Mouse (Mus musculus) granulocyte monocyte progenitor cell, adult 5-6 weeks (primary cell): ENCODE results near the gene Cfap45. TPM values are rescaled to one million over a fixed set of nuclear protein-coding genes. Genes with fewer than 3 reads are reported as not detected.
A peak's percentile ranks its signal among the peaks of the same experiment; 100 is the strongest.

Experiments used
- ATAC-seq: replicated peaks from 2 replicates; pipeline ENCODE4 v1.8.0; 2016; ENCODE audit warnings: mild to moderate bottlenecking, moderate TSS enrichment, inconsistent platforms; ENCODE audit not compliant: poor library complexity, severe bottlenecking
- total RNA-seq, 2 experiments: library from RNA; stranded (forward) in 1 of 2; stranded (reverse) in 1 of 2; fragments of 200-712, 200-1000 nt in 1 of 2; fragments of >200 nt in 1 of 2; fragmentation: Nextera tagmentation in 1 of 2; gene quantifications; 2 replicates each; pipeline ENCODE4 v1.2.3; 2014 to 2017

The Cfap45 gene
- total RNA-seq, 2 experiments from 2014 or later, result 0.46 TPM; not detected in 1

DNA sequence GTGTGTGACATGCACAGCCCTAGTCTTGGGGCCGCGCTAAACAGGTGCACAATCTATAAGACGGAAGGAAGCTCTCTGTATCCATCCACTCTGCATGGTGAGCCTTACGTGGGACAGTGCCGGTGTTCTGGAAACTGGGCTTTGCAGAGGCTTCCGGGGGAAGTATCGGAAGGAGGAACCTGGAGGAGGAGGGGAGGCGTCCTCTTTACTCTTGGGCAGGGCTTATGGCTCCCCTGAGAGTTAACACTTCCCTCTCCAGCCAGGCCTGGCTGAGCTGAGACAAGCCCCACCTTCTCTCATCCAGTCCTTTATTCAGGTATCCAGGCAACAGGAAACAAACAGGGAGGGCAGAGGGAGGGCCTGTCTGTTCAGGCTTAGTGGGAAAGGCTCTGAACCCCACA, 29.9 kb downstream of the Cfap45 start:
- peak; percentile 87 for ATAC-seq

DNA sequence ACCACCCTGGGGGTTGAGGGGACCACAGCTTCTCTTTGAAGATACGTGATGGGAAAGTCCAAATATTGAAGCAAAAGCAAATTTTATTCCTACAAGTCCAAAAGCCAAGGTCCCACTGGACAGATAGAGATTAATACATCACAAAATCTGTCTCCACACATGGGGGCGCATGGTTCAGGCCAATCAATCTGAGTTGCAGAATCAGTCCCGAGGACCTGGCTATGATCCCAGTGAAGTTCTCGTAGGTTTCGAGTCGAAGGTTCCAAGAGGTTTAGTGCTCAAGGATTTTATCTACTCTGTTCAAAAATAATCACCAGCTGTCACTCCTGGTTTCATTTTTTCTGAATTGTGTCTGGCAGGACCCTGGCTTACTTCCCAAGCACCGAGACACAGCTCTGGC, 30.4 kb downstream of the Cfap45 start:
- no peak for ATAC-seq

GRCm38 (mm10) chr1:172552623-172553022, 32.0 kb downstream of the Cfap45 start:
- no peak for ATAC-seq

DNA sequence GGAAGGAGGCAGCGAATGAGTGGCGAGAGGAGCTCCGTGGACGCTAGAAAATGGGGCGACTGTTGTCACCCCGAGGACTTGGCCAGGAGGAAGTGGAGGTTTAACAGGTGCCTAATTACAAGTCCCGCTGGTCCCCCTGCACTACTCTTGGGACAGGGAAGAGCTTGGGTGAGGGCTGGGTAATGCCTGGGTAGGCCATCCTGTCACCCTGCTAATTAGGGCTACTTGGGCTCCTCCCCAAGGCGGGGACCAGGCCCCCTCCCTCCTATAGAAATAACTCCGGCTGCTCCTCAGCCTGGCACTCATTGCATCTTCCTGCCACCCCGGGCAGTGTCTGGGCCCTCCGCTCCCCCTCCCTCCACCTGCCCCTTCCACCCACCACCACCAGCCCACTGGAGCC, 35.0 kb downstream of the Cfap45 start, which contains the start of gene Vsig8:
Gene Vsig8 (plus strand): TSS at position 301 of the 400 bp plus-strand sequence.
- ATAC-seq, result no peak

DNA sequence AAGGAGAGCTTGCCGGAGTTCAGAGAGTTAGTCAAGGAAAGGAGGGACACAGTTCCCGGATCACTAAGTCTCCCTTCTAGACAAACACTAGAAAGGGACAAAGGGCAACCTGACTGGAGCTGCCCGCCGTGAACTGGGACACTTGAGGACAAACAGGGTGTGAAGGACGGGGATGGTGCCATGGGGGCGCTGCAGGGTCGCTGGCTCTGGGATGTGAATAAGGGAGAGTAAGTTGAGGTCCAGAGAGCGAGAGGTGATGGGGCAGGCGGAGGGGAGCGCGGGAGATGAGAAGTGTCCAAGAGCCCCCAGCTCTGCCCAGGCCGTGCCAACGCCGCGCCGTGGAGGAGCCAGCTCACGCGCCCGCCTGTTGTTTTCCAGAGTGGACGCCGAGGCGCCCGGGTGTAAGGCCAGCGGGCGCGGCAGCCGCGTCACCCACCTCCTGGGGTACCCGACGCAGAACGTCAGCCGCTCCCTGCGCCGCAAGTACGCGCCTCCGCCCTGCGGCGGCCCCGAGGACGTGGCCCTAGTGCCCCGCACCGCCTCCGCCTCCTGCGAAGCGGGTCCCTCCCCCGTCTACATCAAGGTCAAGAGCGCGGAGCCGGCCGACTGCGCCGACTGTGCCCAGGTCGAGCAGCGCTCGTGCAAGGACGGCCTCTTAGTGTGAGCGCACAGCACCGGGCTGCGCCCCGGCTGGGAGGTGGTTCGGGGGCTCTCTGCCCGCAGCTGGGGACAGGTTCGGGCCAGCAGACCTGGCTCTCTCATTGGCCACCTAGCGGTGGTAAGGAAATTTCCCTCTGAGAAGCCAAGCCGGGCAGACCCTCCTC, 42.3 kb downstream of the Cfap45 start:
- peak; percentile 66 for ATAC-seq

DNA sequence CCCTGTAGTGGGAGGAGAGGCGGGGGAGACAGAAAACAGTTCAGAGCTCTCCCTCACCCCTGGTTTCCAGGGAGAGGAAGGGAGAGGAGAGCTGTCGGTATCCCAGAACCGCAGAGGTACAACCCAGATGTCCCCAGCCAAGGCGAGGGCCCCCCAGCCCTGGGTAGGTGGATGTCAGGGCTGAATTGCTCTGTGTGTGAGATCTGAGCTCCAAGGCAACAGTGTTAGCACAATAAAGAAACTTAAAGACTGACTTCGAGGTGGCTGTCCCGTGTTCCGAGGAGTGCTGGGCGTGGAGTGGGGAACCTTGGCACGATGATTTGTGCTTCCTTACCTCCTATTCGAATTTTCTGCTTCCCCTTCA, 42.8 kb downstream of the Cfap45 start:
- ATAC-seq, result no peak; the same call in 1 of the 2 replicates

DNA sequence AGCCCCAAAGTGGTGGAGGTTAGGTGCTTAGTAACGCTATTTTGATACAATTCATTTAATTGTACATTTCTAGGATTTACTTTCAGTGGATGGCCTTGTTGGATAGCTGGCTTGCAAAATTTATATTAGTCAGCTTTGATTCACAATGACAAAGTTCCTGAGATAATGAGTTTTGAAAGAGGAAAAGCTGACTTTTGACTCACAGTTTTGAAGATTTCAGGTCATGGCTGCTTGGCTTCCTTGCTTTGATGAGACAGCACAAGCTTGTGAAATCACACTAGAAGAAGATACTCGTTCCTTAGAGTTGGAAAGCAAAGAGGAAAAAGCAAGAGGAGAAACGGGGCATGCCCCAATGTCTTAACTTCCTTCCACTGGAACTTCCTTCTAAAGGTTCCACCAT, 45.5 kb downstream of the Cfap45 start:
- peak; percentile 23 for ATAC-seq

- ATAC-seq, result no peak
Measured at GRCm38 (mm10) chr1:172567758-172568157, 47.2 kb downstream of the Cfap45 start.

- ATAC-seq, result 0 out of 2 replicates have a peak, but pooled peaks have one; percentile 11
Measured at GRCm38 (mm10) chr1:172580116-172580515, 59.5 kb downstream of the Cfap45 start.

GRCm38 (mm10) chr1:172582436-172582835, 61.8 kb downstream of the Cfap45 start:
- no peak for ATAC-seq

GRCm38 (mm10) chr1:172584271-172584670, 63.7 kb downstream of the Cfap45 start:
- no peak for ATAC-seq

GRCm38 (mm10) chr1:172585026-172585425, 64.4 kb downstream of the Cfap45 start:
- no peak for ATAC-seq

GRCm38 (mm10) chr1:172585612-172586567, 65.3 kb downstream of the Cfap45 start:
- ATAC-seq, result peak; percentile 16

DNA sequence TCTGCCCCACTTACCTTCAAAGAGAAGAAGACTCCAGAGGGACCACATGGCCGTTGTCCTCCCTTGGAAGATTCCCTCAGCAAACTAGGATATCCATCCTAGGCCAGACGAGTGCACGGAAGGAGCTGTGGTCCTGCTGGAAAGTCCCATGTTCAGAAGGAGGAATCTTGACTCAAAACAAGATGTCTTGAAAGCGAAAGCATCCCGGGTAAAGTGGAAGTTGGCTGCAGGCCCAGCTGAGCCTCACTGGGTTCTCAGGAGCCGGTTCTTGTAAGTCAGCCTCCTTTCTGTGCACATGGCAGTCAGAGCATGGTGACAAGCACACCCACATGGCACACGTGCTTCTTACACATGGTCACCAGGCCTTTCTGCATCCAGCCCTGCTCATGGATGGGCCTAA, 69.8 kb downstream of the Cfap45 start, which contains the start of gene Slamf8:
Gene Slamf8 (minus strand): TSS at position 184 of the 400 bp plus-strand sequence.
- ATAC-seq, result peak; percentile 26

DNA sequence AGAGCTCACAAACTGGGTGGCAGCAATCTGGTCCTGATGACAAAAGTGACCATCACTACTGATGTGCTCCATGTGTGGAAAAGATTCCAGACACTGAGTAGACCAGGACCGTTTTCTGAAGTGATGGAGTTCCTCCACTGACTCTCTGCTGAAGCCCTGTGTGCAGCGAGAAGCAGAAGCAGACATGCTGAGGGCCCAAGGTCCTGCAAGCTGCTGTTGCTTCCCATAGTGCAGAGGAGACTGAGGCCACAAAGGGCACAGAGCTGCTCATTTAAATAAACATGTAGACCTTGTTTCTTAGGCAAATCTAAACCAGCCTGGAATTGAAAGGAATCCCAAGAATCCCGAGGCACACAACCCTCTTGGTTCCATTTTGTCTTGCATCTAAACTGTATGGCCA, 72.7 kb downstream of the Cfap45 start:
- ATAC-seq, result no peak

DNA sequence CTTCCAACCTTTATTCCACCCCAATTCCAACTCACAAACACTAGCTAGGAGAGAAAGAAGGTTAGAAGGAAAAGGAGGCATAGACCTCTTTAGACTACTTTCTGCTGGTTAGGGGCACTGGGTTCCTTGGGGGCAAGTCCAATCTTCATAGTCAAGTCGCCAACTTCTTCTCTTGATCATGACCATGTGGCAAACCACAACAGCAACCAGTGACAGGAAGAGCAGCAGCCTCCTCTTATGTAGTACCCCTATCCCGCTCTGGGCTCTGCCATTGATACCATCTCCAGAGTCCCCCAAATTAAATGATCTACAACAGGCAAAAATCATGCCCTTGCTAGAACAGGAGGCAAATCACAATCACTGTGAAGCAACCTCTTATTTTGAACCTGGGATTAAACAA, 73.4 kb downstream of the Cfap45 start:
- ATAC-seq, result no peak

DNA sequence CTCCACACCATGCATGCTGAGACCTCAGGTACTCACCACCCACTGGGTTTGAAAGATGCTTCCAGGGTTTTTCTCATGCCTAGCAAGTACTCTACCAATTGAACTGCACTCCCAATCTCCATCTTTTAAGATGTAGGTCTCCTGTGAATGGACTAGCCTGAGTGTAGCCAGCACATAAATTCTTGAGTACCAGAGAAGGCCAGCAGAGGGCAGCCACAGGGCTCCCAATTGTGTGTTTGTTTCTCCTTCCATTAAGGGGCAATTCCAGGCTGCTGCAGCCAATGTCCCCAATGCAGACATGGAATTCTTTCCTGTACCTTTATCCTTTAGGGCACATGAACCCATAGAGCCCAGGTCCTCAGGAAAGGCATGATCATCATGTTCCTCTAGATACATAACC, 73.9 kb downstream of the Cfap45 start:
- peak; percentile 64 for ATAC-seq
